Mouse (Mus musculus) adrenal gland, adult 8-10 months (tissue): ENCODE measurements around the gene Ccno. TPM values are rescaled to one million over a fixed set of nuclear protein-coding genes. Genes with fewer than 3 reads are reported as not detected.
"Not testable (repeated sequence)": the region's sequence is repeated elsewhere in the genome, so short reads cannot be mapped to it uniquely, and the experiment has no call there.

Source experiments
- DNase-seq: peaks from one replicate; pipeline ENCODE4 v3.0.0; 2022
- microRNA-seq, 2 experiments: library from miRNA; unstranded; fragments of <30 nt; microRNA quantifications; one replicate each; pipeline ENCODE4 v1.2.0; 2022
- total RNA-seq, 4 experiments: library from RNA; stranded (reverse); gene quantifications; 2 replicates each; pipeline ENCODE4 v1.2.4; 2022

The Ccno gene
- total RNA-seq, 4 experiments from 2014 or later = 0.73 to 0.87 (median 0.77) TPM

DNA sequence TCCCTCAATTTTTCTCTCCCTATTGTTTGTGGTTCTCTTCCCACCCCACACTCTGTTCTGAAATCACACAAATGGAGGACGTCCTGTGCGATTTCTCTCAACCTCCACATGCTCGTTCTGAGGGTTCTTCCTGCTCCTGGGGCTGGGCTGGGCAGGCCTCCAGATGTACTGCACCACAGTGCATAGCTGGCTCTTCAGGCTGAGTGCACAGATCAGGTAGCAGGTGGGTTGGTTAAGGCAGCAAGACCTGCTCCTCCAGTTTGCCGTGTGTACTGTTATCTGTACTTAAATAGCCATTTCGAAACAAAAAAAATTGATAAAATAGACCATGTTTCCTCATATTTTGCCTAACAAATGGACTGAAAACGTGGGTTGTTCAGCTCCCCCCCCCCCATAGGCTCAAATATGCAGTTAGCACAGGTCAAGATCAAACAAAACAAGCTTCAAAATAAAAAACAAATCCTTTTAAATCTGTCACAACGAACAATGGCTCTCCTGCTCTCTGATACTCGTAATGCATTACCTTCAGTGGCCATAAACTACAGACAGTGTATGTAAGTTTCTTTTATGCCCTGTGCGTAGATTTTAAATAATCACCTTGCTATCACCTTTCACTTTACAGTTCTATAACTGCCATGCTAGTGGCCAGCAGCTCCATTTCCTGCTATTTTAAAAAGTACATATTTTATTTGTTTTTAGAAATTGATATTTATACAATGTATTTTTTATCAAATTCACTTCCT lies 13.1 kb downstream of the Ccno start:
- no peak for DNase-seq

DNA sequence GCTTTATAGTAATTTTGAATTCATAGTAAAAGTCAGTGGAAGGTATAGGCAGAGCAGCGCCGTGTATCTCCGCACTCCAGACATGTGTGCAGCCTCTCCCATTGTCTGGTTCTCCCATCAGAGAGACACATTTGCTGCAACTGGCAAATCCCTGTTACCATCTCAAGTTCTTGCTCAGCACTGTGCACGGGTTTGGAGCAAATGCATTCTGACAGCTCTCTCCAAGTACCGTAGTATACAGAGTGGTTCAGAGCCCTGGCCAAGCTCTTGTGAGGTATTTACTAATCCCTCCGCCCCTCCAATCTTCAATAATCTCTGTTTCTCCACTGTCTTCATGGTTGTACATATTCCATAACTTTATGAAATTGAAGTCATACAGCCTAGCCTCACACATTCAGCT lies 25.1 kb downstream of the Ccno start:
- no peak for DNase-seq

DNA sequence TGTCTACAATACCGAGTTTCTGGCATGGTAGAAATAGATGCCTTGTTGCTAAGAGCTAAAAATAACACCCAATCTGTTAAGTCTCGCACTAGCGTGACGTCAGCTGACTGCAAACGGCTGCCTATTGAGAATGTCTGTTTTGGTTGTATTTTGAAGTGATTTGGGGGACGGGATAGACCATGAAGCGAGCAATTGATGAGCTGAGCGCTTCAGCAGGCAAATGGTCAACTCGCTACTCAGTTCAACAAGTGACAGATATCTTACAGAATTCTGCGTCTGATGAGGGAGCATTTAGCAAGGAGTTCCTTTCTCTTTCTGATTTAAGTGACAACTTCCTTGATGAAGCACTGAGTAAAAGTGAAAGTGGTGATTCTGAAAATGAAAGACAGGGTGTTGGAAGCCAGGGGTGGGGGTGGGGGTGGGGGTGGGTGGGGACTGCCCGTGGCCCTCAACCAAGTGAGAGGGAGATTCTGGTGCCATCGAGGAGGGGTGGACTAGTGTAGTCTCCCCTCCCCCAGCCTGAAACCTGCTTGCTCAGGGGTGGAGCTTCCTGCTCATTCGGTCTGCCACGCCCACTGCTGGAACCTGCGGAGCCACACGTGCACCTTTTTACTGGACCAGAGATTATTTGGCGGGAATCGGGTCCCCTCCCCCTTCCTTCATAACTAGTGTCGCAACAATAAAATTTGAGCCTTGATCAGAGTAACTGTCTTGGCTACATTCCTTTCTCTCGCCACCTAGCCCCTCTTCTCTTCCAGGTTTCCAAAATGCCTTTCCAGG lies 25.8 kb downstream of the Ccno start:
- DNase-seq = not testable (repeated sequence)

DNA sequence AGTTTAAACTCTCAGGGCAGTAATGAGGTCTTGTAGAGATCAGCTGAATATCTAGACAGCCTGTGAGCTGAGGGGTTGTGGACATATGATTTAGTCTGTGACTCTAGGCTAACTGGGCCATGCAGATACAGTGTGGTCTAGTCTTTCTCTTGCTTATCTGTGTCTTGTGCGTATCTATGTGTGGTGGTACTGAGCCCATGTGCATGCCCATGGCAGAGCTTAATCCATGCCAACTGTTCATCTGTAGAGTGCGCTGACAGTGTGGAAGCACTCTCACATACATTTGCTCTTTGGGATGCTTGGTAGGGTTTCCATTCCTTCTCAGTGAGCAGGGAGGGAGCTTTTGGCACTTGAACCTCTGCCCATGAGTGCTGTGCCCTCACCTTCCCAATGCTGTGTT lies 33.9 kb downstream of the Ccno start:
- DNase-seq = no peak

DNA sequence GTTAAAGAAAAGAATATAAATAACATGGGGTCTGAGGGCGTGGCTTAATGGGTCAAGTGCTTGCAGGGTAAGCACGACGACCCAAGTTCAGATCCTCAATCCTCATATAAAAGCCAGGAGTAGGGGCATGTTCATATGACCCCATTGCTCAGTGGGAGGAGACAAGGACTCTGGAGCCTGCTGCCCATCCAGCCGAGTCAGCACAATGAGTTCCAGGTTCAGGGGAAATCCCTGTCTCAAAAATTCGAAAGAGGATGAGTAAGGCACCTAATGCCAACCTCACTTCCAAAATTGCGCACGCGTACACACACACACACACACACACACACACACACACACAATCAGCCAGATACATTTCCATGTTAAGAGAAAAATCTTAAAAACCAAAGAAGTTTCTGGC lies 34.9 kb downstream of the Ccno start:
- DNase-seq = no peak

DNA sequence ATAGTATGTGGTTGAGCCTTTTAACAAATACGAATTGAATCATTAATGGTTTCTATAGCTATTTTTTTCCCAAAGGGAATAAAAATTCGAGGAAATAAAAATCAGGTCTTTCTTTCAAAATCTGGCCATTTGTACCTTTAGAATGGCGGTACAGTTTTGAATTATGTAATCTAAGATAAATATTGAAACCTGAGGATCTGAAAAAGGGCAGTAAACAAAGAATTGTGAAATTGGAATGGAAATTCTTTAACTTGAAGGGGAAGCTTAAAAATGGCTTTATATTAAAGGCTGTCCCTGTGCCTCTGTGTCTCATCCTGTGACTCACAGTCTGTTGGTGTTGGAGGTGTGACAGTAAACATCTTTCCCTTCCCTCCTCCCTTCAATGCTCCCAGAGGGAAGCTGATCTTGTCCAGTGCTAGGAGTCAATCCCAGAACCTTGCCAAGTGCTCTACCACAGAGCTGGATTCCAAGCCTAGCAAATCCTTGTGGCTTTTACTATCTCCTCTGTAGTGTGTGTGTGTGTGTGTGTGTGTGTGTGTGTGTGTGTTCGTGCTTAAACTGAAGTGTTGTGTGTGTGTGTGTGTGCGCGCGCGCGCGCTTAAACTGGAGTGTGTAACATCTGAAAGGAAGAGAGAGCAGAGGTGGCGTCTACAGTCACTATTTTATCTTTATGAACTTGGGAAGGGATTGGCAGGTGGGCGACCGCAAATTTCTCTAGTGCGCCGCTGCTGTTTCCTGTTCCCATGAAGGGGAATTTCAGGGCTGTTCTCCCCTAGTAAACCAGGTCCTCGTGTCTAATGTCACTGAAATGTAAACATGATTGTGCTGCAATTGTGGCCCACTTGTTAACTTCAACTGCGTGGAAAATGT lies 35.9 kb downstream of the Ccno start:
- no peak for DNase-seq

DNA sequence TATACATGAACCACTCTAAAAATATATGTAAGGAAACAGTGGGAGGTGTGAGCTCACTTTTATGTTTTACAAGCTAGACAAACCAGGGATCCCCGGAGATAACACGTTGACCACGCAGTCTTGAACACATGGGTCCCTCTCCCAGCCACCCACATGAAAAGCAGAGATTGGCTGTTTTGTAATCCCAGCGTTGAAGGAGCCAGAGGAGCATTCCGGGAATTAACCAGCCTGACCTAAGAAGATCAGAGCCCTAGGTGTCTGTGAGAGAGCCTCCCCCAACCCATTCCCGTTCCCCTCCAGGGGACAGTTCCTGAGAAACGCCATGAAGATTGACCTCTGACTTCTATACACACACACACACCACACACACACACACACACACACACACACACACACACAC lies 43.7 kb downstream of the Ccno start:
- no peak for DNase-seq

DNA sequence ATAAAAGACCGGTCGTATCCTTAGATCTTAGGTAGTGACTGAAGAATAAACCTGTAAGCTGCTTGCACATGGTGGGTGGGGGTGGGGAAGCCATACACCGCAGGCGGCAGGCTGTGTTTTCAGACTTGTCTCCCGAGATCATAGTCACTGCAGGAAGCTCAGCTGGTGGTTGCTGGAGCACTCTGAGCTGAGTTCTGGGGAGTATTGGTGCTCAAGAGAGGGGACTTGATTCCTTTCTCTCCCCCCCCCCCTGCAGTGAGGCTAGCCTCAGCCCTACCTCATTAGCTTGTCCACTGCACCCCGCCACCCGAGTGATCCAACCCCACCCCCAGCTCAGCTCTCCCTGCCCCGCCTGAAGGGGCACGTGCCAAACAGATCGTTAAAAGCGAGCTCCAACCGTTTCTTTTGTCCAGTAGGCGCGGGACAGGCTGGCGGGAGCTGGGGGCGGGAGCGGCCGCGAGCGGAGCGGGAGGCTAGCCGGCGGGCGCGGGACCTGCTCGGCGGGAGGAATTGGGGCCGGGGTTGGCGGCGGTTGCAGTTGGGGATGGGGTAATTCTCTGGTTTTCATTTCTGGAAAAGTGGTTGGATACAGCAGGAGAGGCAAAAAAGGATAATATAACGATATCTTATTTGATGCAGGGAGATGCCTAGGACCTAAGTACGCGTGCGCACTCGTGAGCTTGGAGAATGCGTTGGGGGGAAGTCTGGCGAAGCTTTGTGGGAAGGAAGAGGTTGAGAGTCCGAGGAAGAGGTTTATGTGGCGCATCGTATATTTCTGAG lies 44.4 kb downstream of the Ccno start:
- DNase-seq = no peak

DNA sequence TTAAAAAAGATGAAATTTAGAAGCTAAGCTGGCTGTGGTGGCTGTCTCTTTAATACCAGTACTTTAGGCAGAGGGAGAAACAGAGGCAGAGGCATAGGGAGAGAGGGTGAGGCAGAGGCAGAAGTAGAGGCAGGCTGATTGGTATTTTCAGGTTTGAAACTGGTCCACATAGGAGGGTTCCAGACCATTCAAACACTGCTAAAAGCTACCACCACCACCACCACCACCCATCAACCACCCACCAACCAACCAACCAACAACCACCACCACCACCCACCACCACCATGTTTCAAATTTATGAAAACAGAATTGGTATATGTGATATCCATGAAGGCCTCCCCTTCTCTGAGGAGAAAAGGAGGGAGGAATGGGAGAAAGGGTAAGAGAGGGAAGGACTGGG lies 45.2 kb downstream of the Ccno start:
- DNase-seq = no peak

DNA sequence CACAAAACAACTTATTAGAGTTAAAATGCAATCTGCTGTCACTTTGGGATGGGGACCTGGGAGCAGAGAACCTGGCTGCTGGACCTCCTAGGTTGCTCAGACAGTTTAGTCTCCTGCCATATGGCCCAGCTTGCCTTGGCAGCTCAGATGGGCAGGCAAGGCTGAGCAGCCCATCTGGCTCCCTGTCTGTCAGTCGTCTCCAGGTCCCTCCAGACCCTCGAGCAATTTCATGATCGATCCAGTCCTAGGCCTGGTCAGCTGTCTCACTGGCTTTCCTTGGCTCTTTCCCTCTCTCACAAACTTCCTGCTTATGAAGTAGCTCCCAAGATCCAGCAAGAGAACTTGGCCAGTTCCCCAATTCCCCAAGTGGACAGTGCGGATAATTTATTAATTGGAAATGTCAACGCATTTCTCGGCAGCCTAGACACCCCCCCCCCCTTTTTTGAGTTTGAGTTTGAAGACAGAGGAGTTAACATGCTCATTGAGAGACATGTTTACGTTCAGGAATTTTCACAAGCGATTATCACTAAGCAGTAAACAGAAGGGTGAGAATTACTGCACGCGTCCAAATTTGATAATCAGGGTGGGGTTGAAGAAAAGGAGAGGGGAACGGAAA lies 46.8 kb downstream of the Ccno start:
- no peak for DNase-seq

DNA sequence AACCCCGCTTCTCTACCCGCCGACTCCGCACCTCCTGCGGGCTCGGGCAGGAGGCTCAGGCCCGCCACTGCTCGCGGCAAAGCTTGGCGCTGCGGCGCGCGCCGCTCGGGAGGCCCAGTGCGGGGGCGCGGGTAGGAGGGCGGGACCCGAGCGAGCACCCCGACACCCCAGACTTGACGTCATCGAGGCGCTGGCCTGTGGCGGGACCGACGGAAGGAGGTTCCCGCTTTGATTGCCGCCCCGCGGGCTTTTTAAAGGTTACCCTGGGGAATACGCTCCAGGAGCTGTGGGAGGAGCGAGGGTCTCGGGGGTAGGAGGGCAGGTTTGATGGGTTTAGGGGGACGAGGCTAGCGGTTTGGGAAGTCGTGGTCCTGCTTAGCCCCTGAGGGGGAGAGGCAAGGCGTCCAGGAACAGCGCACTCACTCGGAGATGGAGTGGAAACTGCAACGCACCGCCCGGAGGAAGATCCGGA lies 47.4 kb downstream of the Ccno start, which contains the start of gene Cdc20b:
Gene Cdc20b, plus strand, starts transcription at position 162 of the 472 bp plus-strand sequence.
- DNase-seq = peak; percentile 24

DNA sequence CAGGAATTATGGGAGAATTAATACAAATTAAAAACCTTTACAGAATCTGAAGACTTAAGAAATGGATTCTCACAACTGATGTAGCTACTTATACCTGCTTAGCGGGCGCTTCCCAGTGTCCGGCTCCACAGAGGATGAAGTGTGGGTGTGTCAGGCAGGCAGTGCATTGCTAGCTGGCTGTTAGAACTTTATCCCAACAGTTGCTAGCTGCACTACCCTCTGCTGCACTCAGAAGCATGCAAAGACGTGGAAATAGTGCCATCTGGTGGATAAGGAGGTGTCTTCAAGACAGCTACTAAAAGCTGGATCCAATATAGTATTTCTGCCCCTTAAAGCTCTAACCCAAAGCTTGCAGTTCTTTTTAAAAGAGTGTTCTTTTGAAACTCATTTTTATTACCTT lies 48.2 kb downstream of the Ccno start:
- peak; percentile 56 for DNase-seq

Small RNA genes lying within 50 kb of the gene (microRNA-seq; reads per million reads assigned to microRNA genes)
- gene Mir449a (45.2 to 57.3 reads per million in 2 experiments), gene Mir449b (0 to 0.17 reads per million in 2 experiments), gene Mir449c (0 to 1.2 reads per million in 2 experiments)

Other genes with a start within 250 kb of the Ccno start
- gene Plpp1, start 187.0 kb upstream of the Ccno start, total RNA-seq = 100 to 1,000 TPM; 229 to 267 (median 248) TPM
- gene Mtrex, start 60.4 kb upstream of the Ccno start, total RNA-seq = 10 to 100 TPM; 41.7 to 54.6 (median 50.3) TPM
- 10 to 100 TPM; 18.3 to 22.2 (median 19.1) TPM for gene Dhx29, start 60.3 kb upstream of the Ccno start, total RNA-seq
- under 1 TPM in 1 of 4 experiments, not detected in 3; 0.11 TPM for gene Mcidas, start 6.0 kb downstream of the Ccno start, total RNA-seq
- not detected for gene Cdc20b, start 47.3 kb downstream of the Ccno start, total RNA-seq
- gene Gpx8, start 58.6 kb downstream of the Ccno start, total RNA-seq = 100 to 1,000 TPM in 2 of 4 experiments, 10 to 100 TPM in 2; 91.6 to 107 (median 101) TPM
- gene Gzma, start 113.2 kb downstream of the Ccno start, total RNA-seq = 1 to 10 TPM in 1 of 4 experiments, under 1 TPM in 2, not detected in 1; 0.46 to 1.5 (median 0.77) TPM
- 10 to 100 TPM; 20.4 to 37.6 (median 29.9) TPM for gene Esm1, start 221.9 kb downstream of the Ccno start, total RNA-seq
- under 1 TPM in 1 of 4 experiments, not detected in 3; 0.40 TPM for gene Gzmk, start 238.1 kb downstream of the Ccno start, total RNA-seq